Mouse (Mus musculus) liver, embryonic 16.5 days (tissue): Measurements from ENCODE around the gene Pdxk. TPM values are rescaled to one million over a fixed set of nuclear protein-coding genes. Genes with fewer than 3 reads are reported as not detected.
"Not testable (repeated sequence)": the region's sequence is repeated elsewhere in the genome, so short reads cannot be mapped to it uniquely, and the experiment has no call there.

Experiments
- ATAC-seq: fragments of 200-750 bp; cut with Nextera tagmentation; 2 replicates; pipeline ENCODE4 v1.8.0; 2017; ENCODE audit warnings: low read depth, mild to moderate bottlenecking, moderate number of reproducible peaks, moderate library complexity
- H3K27ac ChIP-seq: fragments of 300-500 bp; sonication (generic); 2 replicates; pipeline ENCODE4 v1.5.1; 2014; ENCODE audit warnings: mild to moderate bottlenecking, low read length
- H3K27me3 ChIP-seq: fragments of 300-500 bp; sonication (generic); 2 replicates; pipeline ENCODE4 v1.6.1; 2014; ENCODE audit warnings: low read depth, low read length, mixed read lengths; ENCODE audit not compliant: control insufficient read depth, insufficient read depth
- H3K36me3 ChIP-seq: fragments of 300-500 bp; sonication (generic); 2 replicates; pipeline ENCODE4 v1.6.1; 2014; ENCODE audit warnings: mild to moderate bottlenecking; ENCODE audit not compliant: control insufficient read depth, insufficient read depth
- H3K4me1 ChIP-seq: fragments of 300-500 bp; sonication (generic); 2 replicates; pipeline ENCODE4 v1.6.1; 2014; ENCODE audit warnings: low read depth, low read length, mixed read lengths; ENCODE audit not compliant: control insufficient read depth
- H3K4me2 ChIP-seq: fragments of 300-500 bp; sonication (generic); 2 replicates; pipeline ENCODE4 v1.6.1; 2014; ENCODE audit warnings: low read depth, low read length, mixed read lengths
- H3K4me3 ChIP-seq: fragments of 300-500 bp; sonication (generic); 2 replicates; pipeline ENCODE4 v1.5.1; 2014; ENCODE audit warnings: low read depth, mild to moderate bottlenecking, low read length
- H3K9ac ChIP-seq: fragments of 300-500 bp; sonication (generic); 2 replicates; pipeline ENCODE4 v1.6.1; 2014; ENCODE audit warnings: low read depth, low read length
- H3K9me3 ChIP-seq: fragments of 300-500 bp; sonication (generic); replicated peaks from 2 replicates; pipeline ENCODE4 v1.6.1; 2016; ENCODE audit warnings: low read length; ENCODE audit not compliant: control insufficient read depth
- WGBS: fragments of 180-500 bp; shearing (Covaris S2); extraction: QIAGEN DNeasy Blood & Tissue Kit; methylation state at CpG from one replicate; pipeline ENCODE4 v1.1.7; 2014; ENCODE audit not compliant: insufficient replicate concordance; 5-methylcytosine and 5-hydroxymethylcytosine counted together
- polyA plus RNA-seq: library from polyadenylated mRNA; unstranded; fragments of >200 nt; fragmentation: Nextera tagmentation; extraction: Ambion mirVana; gene quantifications from 2 replicates; pipeline ENCODE4 v1.2.1, GENCODE M21; 2015

Gene Pdxk
- polyA plus RNA-seq = 5.4 and 6.4 TPM in 2 replicates

DNA sequence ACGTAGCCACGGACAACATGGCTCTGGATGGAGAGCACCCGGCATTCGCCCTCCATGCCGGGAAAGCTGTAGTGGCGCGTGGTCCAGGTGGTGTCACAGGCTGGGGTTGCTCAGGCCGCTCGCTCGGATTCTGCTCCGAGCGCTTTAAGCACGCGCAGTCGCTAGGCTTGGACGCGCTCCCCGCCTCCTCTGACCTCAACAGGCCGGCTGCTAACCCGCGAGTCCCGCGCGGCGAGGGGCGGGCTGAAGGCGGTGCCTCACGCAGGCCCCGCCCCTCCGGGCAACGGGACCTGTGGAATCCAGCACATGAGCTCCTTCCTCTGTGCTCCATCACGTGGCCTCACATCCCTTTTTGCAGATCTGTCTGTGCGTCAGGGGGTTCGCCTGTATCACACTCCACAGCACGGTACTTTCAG, at the start of gene Pdxk:
Gene Pdxk, minus strand, starts transcription at position 184 of the 416 bp plus-strand sequence.
- H3K4me2 ChIP-seq = peak within 1 kb of the TSS; percentile 90
- peaks cover 18% of the 10 kb centered on the region for H3K4me1 ChIP-seq
- peak within 1 kb of the TSS; percentile 67 for H3K4me3 ChIP-seq
- peak within 1 kb of the TSS; percentile 35; the same call in 1 of the 2 replicates for H3K27ac ChIP-seq
- under 1% methylated on average over 35 of the region's 35 CpGs for WGBS
- H3K9ac ChIP-seq = peak within 1 kb of the TSS; percentile 60
- peak; percentile 92 for ATAC-seq
- no peaks in the 10 kb centered on the region for H3K36me3 ChIP-seq
- no peaks in the 10 kb centered on the region for H3K27me3 ChIP-seq
- H3K9me3 ChIP-seq = no peaks in the 10 kb centered on the region

DNA sequence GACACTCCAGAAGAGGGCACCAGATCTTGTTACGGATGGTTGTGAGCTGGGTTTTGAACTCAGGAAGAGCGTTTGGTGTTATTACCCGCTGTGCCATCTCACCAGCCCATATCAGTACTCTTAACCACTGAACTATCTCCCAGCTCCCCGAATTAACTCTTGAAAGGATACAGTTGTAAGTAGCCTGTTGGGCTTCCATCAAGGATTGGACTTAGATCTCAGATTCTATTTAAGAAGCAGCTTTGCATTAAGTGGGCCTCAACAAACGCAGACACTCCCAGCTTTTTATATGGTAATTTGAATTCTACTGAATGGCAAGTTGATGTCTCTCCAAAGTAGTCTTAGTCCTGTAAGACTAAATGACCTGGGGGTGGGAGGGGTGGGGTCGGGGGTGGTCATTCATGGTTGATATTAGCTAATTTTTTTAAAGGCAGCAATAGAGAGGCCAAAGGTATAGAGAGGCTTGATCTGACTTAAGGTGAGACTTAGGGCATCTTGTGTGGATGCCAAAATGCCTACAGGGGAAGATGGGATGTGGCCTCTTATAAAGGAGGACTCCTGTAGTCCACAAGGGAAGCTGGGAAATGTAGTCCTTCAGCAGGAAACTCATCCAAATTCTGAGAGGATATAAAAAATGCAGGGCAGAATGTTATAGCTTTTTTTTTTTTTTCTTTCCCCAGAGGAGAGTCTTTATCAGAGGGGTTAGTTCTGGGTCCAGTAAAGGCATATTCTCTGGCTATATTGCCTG, 38.4 kb upstream of the Pdxk start:
- Histone ChIP-seq H3K4me1 (no peaks in the 10 kb centered on the region), H3K4me2 (no peak overlapping the region), H3K4me3 (no peak overlapping the region), H3K36me3 (no peaks in the 10 kb centered on the region), H3K27me3 (no peaks in the 10 kb centered on the region), H3K27ac (no peak overlapping the region), H3K9ac (no peak overlapping the region), H3K9me3 (no peaks in the 10 kb centered on the region)
- ATAC-seq = no peak
- WGBS = 57% methylated on average over 6 of the region's 6 CpGs

DNA sequence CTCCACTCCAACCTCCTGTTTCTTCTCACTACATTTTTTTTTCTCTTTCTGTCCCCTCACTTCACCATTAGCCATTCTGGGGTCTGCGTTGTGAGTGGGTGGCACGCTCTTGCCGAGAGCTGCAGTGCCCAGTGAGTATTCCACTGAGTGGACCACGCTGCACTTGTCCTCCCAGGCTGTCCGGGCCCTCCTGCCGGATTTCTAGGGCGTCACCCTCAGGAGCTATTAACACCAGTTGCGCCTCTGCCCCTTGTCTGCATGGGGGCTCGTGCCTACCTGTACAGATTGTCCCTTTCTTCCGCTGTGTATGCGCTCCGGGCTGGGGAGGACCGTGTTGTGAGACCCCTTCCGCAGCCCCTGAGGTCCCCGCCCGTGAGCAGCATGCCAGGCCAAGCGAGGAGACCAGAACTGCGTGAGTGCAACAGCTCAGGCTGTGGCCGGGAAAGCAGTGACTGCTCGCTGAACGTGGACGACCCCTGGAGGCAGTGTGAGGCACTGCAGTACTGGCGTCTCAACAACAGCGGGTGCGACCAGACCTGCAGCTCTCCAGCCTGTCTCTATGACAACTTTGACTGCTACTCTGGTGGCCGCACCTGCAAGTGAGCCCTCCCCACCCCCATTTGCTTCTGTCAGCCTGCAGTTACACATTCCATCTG, 22.8 kb upstream of the Pdxk start:
- Histone ChIP-seq H3K4me2 (peak overlapping the region; percentile 44), H3K4me3 (peak overlapping the region; percentile 15; the same call in 1 of the 2 replicates)
- WGBS = 11% methylated on average over 26 of the region's 26 CpGs

DNA sequence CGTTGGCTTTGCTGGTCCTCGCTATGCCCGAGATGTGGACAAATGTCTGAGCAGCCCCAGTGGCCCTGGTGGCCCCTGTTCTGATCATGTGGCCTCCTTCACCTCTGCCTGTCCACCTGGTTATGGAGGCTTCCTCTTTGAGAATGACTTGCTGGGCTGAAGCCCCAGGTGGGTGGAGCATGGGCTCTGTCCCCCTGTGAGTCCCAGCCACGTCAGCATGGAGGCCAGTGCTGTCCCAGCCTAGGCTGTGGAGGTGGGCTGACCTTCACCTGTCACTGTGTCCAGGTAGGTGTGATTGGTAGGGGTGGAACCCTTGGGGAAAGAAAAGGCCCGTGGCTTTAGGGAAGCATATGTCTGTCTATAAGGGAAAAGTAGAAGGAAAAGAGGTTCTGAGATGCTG, 22.1 kb upstream of the Pdxk start:
- Histone ChIP-seq H3K27ac (no peak overlapping the region), H3K36me3 (no peaks in the 10 kb centered on the region), H3K4me2 (no peak overlapping the region), H3K27me3 (no peaks in the 10 kb centered on the region), H3K9ac (no peak overlapping the region), H3K9me3 (no peaks in the 10 kb centered on the region), H3K4me3 (no peak overlapping the region), H3K4me1 (peaks cover 7% of the 10 kb centered on the region)
- 50% methylated on average over 5 of the region's 5 CpGs for WGBS
- ATAC-seq = no peak

More for the DNA sequence above, 22.8 kb upstream of the Pdxk start:
- Histone ChIP-seq H3K36me3 (no peaks in the 10 kb centered on the region), H3K27ac (no peak overlapping the region), H3K9me3 (no peaks in the 10 kb centered on the region), H3K27me3 (no peaks in the 10 kb centered on the region), H3K4me1 (peaks cover under 1% of the 10 kb centered on the region), H3K9ac (no peak overlapping the region)
- ATAC-seq = peak; percentile 58

DNA sequence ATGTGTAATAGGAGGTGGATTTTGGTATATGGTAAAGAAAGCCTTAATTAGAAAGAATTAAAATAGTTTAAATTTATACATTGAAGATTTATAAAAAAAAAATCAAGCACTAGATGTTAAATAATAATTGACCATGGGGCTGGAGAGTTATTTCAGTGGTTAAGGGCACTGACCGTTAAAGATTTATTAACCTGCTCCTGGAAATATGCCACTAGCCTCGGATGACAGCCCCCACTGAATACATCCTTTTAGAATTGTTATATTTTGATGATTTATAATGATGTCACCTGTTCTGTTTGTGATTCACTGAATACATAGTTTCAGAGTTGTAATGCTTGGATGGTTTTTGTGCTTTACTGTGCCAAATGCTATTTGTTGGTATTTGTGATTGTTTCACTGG, 20.6 kb upstream of the Pdxk start:
- H3K36me3 ChIP-seq = not testable (repeated sequence)

DNA sequence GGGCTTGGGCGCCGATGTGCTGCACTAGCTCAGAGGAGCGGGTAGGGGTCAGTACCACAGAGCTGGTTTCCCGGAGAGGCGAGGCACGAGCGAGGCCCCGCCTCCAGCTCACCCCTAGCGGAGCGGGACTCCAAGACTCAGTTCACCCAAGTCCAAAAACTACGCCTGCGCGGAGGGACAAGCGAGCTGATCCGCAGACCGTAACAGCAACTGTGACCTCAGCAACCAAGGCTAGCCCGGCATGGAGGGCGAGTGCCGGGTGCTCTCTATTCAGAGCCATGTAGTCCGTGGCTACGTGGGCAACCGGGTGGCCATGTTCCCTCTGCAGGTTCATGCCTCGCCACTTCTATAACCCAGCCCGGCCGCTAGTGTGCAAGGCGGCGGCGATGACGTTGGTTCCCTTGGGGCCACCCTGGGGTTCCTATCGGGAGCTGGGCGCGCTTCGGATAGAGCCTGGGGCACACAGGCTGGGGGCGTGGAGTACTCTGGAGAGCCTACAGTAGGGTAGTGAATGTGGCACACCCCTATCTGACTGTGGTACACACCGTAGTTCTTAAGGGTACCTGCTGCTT, 17.2 kb upstream of the Pdxk start:
- H3K9me3 ChIP-seq = no peaks in the 10 kb centered on the region
- H3K36me3 ChIP-seq = no peaks in the 10 kb centered on the region
- peak overlapping the region; percentile 40 for H3K9ac ChIP-seq
- peaks cover 13% of the 10 kb centered on the region for H3K4me1 ChIP-seq
- ATAC-seq = peak; percentile 84
- peak overlapping the region; percentile 73 for H3K4me2 ChIP-seq
- no peak overlapping the region for H3K27ac ChIP-seq
- H3K4me3 ChIP-seq = peak overlapping the region; percentile 59
- H3K27me3 ChIP-seq = no peaks in the 10 kb centered on the region
- 0% methylated on average over 35 of the region's 35 CpGs for WGBS

More for the DNA sequence above, 20.6 kb upstream of the Pdxk start:
- not testable (repeated sequence) for H3K4me3 ChIP-seq, H3K9me3 ChIP-seq, H3K27me3 ChIP-seq, ATAC-seq, H3K9ac ChIP-seq, H3K27ac ChIP-seq, H3K4me2 ChIP-seq
- WGBS = 41% methylated on average over 2 of the region's 2 CpGs
- peaks cover 13% of the 10 kb centered on the region for H3K4me1 ChIP-seq

DNA sequence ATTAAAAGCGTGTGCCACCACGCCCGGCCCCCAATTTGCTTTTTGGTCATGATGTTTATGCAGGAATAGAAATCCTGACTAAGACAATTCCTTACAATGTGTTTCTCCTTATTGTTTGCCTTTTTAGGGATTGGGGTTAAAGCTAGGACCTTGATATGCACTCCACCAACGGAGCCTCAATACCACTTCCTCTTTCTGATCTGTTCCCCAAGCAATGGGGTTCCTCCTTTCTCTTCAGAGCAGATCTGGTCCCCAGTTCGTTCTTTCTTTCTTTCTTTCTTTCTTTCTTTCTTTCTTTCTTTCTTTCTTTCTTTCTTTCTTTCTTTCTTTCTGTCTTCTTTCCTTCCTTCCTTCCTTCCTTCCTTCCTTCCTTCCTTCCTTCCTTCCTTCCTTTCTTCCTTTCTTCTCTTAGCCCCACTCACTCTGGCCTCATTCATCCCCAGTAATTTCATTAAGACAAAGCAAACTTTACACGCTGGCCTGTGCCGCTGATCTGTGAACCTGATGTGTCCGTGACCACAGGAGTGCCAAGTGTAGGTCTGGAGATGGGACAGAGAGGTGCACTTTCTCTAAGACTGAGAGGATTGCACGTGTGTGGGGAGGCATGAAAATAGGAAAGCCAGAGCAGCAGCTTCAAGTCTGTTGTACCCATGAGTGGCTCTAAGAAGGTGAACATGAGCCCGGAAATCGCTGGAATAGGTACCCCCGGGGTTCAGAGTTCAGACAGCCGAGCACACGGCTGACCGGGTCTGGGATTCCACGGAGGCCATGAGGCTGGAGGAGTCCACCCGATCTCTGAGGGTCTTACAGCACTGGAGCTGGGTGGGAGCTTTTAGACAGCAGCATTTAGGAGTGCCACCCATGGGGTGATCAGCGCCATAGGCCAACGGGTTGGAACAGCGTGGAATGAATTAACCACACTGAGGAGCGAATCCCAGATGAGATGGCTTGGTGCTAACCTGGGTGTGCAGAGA, 16.5 kb upstream of the Pdxk start:
- Histone ChIP-seq H3K36me3 (no peaks in the 10 kb centered on the region), H3K9ac (peak overlapping the region; percentile 40), H3K4me3 (peak overlapping the region; percentile 59), H3K4me2 (peak overlapping the region; percentile 73), H3K27ac (no peak overlapping the region), H3K4me1 (peaks cover 13% of the 10 kb centered on the region), H3K27me3 (no peaks in the 10 kb centered on the region), H3K9me3 (no peaks in the 10 kb centered on the region)
- 20% methylated on average over 21 of the region's 21 CpGs for WGBS
- no peak for ATAC-seq

DNA sequence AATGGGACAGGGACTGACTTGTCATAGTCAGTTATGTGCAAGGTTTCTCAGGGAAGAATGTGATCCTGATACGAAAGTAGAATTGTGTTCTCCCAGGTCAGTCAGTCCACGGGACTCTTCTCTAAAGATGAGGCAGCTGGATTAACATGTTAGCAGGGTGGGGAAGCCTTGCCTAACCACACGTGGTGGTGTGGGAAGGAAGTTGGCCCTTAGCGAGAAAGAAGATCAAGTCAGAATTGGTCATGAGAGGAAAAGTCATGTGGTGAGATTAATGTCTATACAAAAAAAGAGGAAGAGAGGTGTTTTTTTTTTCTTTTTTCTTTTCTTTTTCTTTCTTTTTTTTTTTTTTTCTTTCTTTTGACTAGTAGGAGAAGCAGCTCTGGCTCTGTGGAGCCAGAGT, 12.0 kb upstream of the Pdxk start:
- Histone ChIP-seq H3K9ac (no peak overlapping the region), H3K27me3 (0 out of 2 replicates have a peak, but pooled peaks cover 2% of the 10 kb centered on the region), H3K27ac (no peak overlapping the region), H3K4me3 (no peak overlapping the region), H3K4me1 (peaks cover 6% of the 10 kb centered on the region; the same call in 1 of the 2 replicates), H3K9me3 (no peaks in the 10 kb centered on the region), H3K4me2 (no peak overlapping the region), H3K36me3 (no peaks in the 10 kb centered on the region)
- 9% methylated on average over 4 of the region's 4 CpGs for WGBS
- ATAC-seq = no peak
